Mouse (Mus musculus): Measurements from ENCODE around the gene Gm5678.

Gene Gm5678

GRCm38 (mm10) chr16:93627761-93628400, at the start of gene Gm5678:
Gene Gm5678, plus strand, starts transcription at chr16:93628097.
- in situ Hi-C loops (cut with MseI, MboI): no loop called here

GRCm38 (mm10) chr16:93578346-93579005, 49.4 kb upstream of the Gm5678 start:
- in situ Hi-C loops (cut with MseI, MboI): no loop called here

- in situ Hi-C loops (cut with MseI, MboI): no loop called here
Measured at GRCm38 (mm10) chr16:93581125-93581524, 46.8 kb upstream of the Gm5678 start.

GRCm38 (mm10) chr16:93584976-93585702, 42.8 kb upstream of the Gm5678 start:
- in situ Hi-C loops (cut with MseI, MboI): no loop called here

- in situ Hi-C loops (cut with MseI, MboI): no loop called here
Measured at GRCm38 (mm10) chr16:93585703-93586205, 42.1 kb upstream of the Gm5678 start.

- in situ Hi-C loops (cut with MseI, MboI): no loop called here
Measured at GRCm38 (mm10) chr16:93586382-93586781, 41.5 kb upstream of the Gm5678 start.

- in situ Hi-C loops (cut with MseI, MboI): no loop called here
Measured at GRCm38 (mm10) chr16:93588281-93588680, 39.6 kb upstream of the Gm5678 start.

GRCm38 (mm10) chr16:93590915-93591314, 37.0 kb upstream of the Gm5678 start:
- in situ Hi-C loops (cut with MseI, MboI): no loop called here

- in situ Hi-C loops (cut with MseI, MboI): no loop called here
Measured at GRCm38 (mm10) chr16:93591450-93592430, 36.2 kb upstream of the Gm5678 start.

GRCm38 (mm10) chr16:93592711-93593110, 35.2 kb upstream of the Gm5678 start:
- in situ Hi-C loops (cut with MseI, MboI): no loop called here

GRCm38 (mm10) chr16:93593406-93593805, 34.5 kb upstream of the Gm5678 start:
- in situ Hi-C loops (cut with MseI, MboI): no loop called here

- in situ Hi-C loops (cut with MseI, MboI): no loop called here
Measured at GRCm38 (mm10) chr16:93594448-93594847, 33.4 kb upstream of the Gm5678 start.

GRCm38 (mm10) chr16:93595766-93596165, 32.1 kb upstream of the Gm5678 start:
- in situ Hi-C loops (cut with MseI, MboI): no loop called here

- in situ Hi-C loops (cut with MseI, MboI): no loop called here
Measured at GRCm38 (mm10) chr16:93596807-93597206, 31.1 kb upstream of the Gm5678 start.

- in situ Hi-C loops (cut with MseI, MboI): no loop called here
Measured at GRCm38 (mm10) chr16:93597551-93597950, 30.3 kb upstream of the Gm5678 start.

GRCm38 (mm10) chr16:93599461-93599860, 28.4 kb upstream of the Gm5678 start:
- in situ Hi-C loops (cut with MseI, MboI): no loop called here

- in situ Hi-C loops (cut with MseI, MboI): no loop called here
Measured at GRCm38 (mm10) chr16:93603439-93604212, 24.3 kb upstream of the Gm5678 start, which contains the start of gene Setd4. Gene Setd4, minus strand, starts transcription at chr16:93604063.

- in situ Hi-C loops (cut with MseI, MboI): no loop called here
Measured at GRCm38 (mm10) chr16:93604481-93604969, 23.4 kb upstream of the Gm5678 start.

GRCm38 (mm10) chr16:93605553-93605952, 22.3 kb upstream of the Gm5678 start, which contains the start of gene Cbr1:
Gene Cbr1, plus strand, starts transcription at chr16:93605853.
- in situ Hi-C loops (cut with MseI, MboI): no loop called here

- in situ Hi-C loops (cut with MseI, MboI): no loop called here
Measured at GRCm38 (mm10) chr16:93606146-93606545, 21.8 kb upstream of the Gm5678 start.

All from mouse trophoblast stem cell (cell line).